Mouse (Mus musculus) stomach, postnatal 0 days (tissue): ENCODE results near the gene Adora1.

ENCODE experiments used
- CTCF ChIP-seq: IDR thresholded peaks from 2 replicates; pipeline ENCODE4 v1.5.1; 2016; ENCODE audit warnings: antibody characterized with exemption, low read depth, mild to moderate bottlenecking, moderate library complexity
- EP300 ChIP-seq: optimal IDR thresholded peaks from 2 replicates; pipeline ENCODE3; 2016; ENCODE audit warnings: antibody characterized with exemption

- TF ChIP-seq CTCF (no peak), EP300 (no peak)
Observed at GRCm38 (mm10) chr1:134192024-134192423, 43.2 kb downstream of the Adora1 start.
